Mouse (Mus musculus) urinary bladder, postnatal 36 days (tissue): Measurements from ENCODE around the gene Ugt1a8.

Source experiments
- DNase-seq, 2 experiments: peaks; one replicate each; pipeline ENCODE4 v3.0.0; 2022; ENCODE audit warnings: low spot score in 2 of 2, mixed read lengths in 1 of 2

Gene Ugt1a8

GRCm38 (mm10) chr1:88186325-88186935 lies 98.8 kb downstream of the Ugt1a8 start:
- no peak for DNase-seq

- DNase-seq: no peak
These were observed 104.5 kb downstream of the Ugt1a8 start for GRCm38 (mm10) chr1:88192136-88192535.

GRCm38 (mm10) chr1:88195687-88196086 lies 108.1 kb downstream of the Ugt1a8 start:
- no peak for DNase-seq

- no peak for DNase-seq
These were observed 109.8 kb downstream of the Ugt1a8 start for GRCm38 (mm10) chr1:88197443-88197842.

- DNase-seq: no peak
These were observed 112.4 kb downstream of the Ugt1a8 start for GRCm38 (mm10) chr1:88199996-88200395.

- no peak for DNase-seq
These were observed 112.8 kb downstream of the Ugt1a8 start, which contains the start of gene Ugt1a2 for GRCm38 (mm10) chr1:88200456-88200855. TSS of gene Ugt1a2 (plus strand) at chr1:88200601.

- peak in 1 of 2 experiments; percentile 39 for DNase-seq
These were observed 117.8 kb downstream of the Ugt1a8 start, which contains the start of gene Dnajb3 for GRCm38 (mm10) chr1:88205294-88205922. TSS of gene Dnajb3 (minus strand) at chr1:88205782.

GRCm38 (mm10) chr1:88206843-88207479 lies 119.3 kb downstream of the Ugt1a8 start:
- no peak for DNase-seq

GRCm38 (mm10) chr1:88211812-88212211 lies 124.2 kb downstream of the Ugt1a8 start, which contains the start of gene Ugt1a1:
TSS of gene Ugt1a1 (plus strand) at chr1:88211959.
- DNase-seq: peak; percentile 73 to 79

GRCm38 (mm10) chr1:88212341-88213045 lies 124.9 kb downstream of the Ugt1a8 start:
- DNase-seq: no peak

- no peak for DNase-seq
These were observed 125.4 kb downstream of the Ugt1a8 start for GRCm38 (mm10) chr1:88213061-88213460.

GRCm38 (mm10) chr1:88213766-88214461 lies 126.3 kb downstream of the Ugt1a8 start:
- DNase-seq: no peak

- DNase-seq: no peak
These were observed 126.9 kb downstream of the Ugt1a8 start for GRCm38 (mm10) chr1:88214462-88214952.

GRCm38 (mm10) chr1:88215466-88216380 lies 128.1 kb downstream of the Ugt1a8 start:
- no peak for DNase-seq

GRCm38 (mm10) chr1:88216551-88216950 lies 128.9 kb downstream of the Ugt1a8 start:
- no peak for DNase-seq

GRCm38 (mm10) chr1:88217144-88217543 lies 129.5 kb downstream of the Ugt1a8 start:
- no peak for DNase-seq

- DNase-seq: no peak
These were observed 130.0 kb downstream of the Ugt1a8 start for GRCm38 (mm10) chr1:88217576-88217975.

GRCm38 (mm10) chr1:88218051-88218450 lies 130.4 kb downstream of the Ugt1a8 start:
- no peak for DNase-seq

- no peak for DNase-seq
These were observed 131.0 kb downstream of the Ugt1a8 start for GRCm38 (mm10) chr1:88218591-88218990.

GRCm38 (mm10) chr1:88219054-88219453 lies 131.4 kb downstream of the Ugt1a8 start:
- DNase-seq: no peak
